Mouse (Mus musculus) embryonic facial prominence, embryonic 12.5 days (tissue): ENCODE measurements around the gene Gab2. TPM values are rescaled to one million over a fixed set of nuclear protein-coding genes. Genes with fewer than 3 reads are reported as not detected.

Source experiments
- ATAC-seq: fragments of 200-750 bp; cut with Nextera tagmentation; 2 replicates; pipeline ENCODE4 v1.8.0; 2017; ENCODE audit not compliant: insufficient number of reproducible peaks, insufficient read depth, low FRiP score, low TSS enrichment
- H3K27ac ChIP-seq: fragments of 300-500 bp; sonication (generic); 2 replicates; pipeline ENCODE4 v1.5.1; 2016; ENCODE audit warnings: mild to moderate bottlenecking
- H3K27me3 ChIP-seq: fragments of 300-500 bp; sonication (generic); 2 replicates; pipeline ENCODE4 v1.6.1; 2016; ENCODE audit warnings: mild to moderate bottlenecking, moderate library complexity
- H3K36me3 ChIP-seq: fragments of 300-500 bp; sonication (generic); 2 replicates; pipeline ENCODE4 v1.6.1; 2016; ENCODE audit warnings: mild to moderate bottlenecking
- H3K4me1 ChIP-seq: fragments of 300-500 bp; sonication (generic); 2 replicates; pipeline ENCODE4 v1.6.1; 2016
- H3K4me2 ChIP-seq: fragments of 300-500 bp; sonication (generic); replicated peaks from 2 replicates; pipeline ENCODE4 v1.6.1; 2016; ENCODE audit warnings: mild to moderate bottlenecking, moderate library complexity
- H3K4me3 ChIP-seq: fragments of 300-500 bp; sonication (generic); 2 replicates; pipeline ENCODE4 v1.5.1; 2016; ENCODE audit warnings: mild to moderate bottlenecking
- H3K9ac ChIP-seq: fragments of 300-500 bp; sonication (generic); 2 replicates; pipeline ENCODE4 v1.6.1; 2016; ENCODE audit warnings: mild to moderate bottlenecking, moderate library complexity
- H3K9me3 ChIP-seq: fragments of 300-500 bp; sonication (generic); 2 replicates; pipeline ENCODE4 v1.6.1; 2016; ENCODE audit warnings: mild to moderate bottlenecking, moderate library complexity
- WGBS: fragments of 180-500 bp; shearing (Covaris S2); methylation state at CpG from one replicate; pipeline ENCODE4 v1.1.7; 2016; 5-methylcytosine and 5-hydroxymethylcytosine counted together
- polyA plus RNA-seq: library from polyadenylated mRNA; unstranded; fragments of >200 nt; fragmentation: Nextera tagmentation; extraction: Ambion mirVana; gene quantifications from 2 replicates; pipeline ENCODE4 v1.2.1, GENCODE M21; 2016

The Gab2 gene
- polyA plus RNA-seq = 6.5 and 7.7 TPM in 2 replicates

DNA sequence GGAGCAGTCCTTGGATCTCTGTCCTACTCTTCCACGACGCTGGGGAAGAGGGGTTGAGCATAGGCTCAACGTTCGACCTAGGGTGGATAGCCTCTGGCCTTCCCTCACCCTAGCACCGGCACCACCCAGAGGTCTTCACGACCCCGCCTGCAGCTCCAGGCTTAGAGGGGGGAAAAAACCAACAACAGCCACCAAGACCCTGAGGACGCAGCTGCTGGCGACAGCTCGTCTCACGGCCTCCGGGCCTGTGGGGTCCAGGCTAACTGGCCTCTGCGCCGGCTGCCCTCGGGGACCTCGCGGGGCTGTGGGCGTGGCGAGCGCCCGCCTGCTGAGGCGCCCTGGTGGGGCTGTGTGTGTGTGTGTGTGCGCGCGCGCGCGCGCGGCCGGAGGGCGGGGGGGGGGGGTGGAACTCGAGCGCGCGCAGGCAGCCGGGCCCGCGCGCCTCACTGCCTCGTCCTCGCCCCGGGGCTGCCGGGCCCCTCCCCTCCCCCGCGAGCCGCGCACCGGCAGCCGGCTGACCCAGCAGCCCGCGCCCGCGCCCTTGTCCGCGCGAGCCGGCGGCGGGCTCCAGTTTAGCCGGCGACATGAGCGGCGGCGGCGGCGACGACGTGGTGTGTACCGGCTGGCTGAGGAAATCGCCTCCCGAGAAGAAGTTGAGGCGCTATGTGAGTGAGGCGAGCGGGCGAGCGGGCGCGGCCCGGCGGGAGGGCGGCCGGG lies at the start of gene Gab2:
Gene Gab2 (plus strand): TSS at position 345 of the 717 bp plus-strand sequence.
- H3K27me3 ChIP-seq = no peaks in the 10 kb centered on the region
- peak; percentile 86 for ATAC-seq
- WGBS = 1% methylated on average over 52 of the region's 83 CpGs
- peak within 1 kb of the TSS; percentile 92 for H3K4me3 ChIP-seq
- no peaks in the 10 kb centered on the region for H3K9me3 ChIP-seq
- H3K9ac ChIP-seq = peak within 1 kb of the TSS; percentile 87
- H3K27ac ChIP-seq = peak within 1 kb of the TSS; percentile 82
- H3K36me3 ChIP-seq = no peaks in the 10 kb centered on the region
- peaks cover 10% of the 10 kb centered on the region; the same call in 1 of the 2 replicates for H3K4me1 ChIP-seq
- H3K4me2 ChIP-seq = peak within 1 kb of the TSS; percentile 72

DNA sequence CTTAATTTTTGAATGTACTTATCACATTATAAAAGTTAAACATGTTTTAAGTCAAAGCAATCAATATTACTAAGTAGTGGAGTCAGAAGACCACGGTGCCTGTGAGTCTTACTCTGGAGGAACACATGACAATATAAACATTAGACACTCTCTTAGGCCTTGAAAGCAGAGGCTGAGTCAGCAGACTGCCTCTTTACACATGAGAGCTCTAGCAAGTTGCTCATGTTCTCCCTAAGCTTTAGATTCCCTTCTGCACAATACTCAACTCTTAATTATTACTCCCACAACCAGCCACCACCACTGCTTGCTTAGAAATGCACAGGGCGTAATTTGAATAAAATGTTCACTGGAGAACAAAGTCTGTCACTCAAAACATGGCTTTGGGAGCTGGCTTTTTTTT lies 49.0 kb upstream of the Gab2 start:
- Histone ChIP-seq H3K4me3 (no peak overlapping the region), H3K27ac (no peak overlapping the region), H3K4me2 (no peak overlapping the region), H3K4me1 (no peaks in the 10 kb centered on the region), H3K9ac (no peak overlapping the region), H3K9me3 (no peaks in the 10 kb centered on the region), H3K27me3 (no peaks in the 10 kb centered on the region), H3K36me3 (no peaks in the 10 kb centered on the region)
- 79% methylated on average over 2 of the region's 2 CpGs for WGBS
- no peak for ATAC-seq

DNA sequence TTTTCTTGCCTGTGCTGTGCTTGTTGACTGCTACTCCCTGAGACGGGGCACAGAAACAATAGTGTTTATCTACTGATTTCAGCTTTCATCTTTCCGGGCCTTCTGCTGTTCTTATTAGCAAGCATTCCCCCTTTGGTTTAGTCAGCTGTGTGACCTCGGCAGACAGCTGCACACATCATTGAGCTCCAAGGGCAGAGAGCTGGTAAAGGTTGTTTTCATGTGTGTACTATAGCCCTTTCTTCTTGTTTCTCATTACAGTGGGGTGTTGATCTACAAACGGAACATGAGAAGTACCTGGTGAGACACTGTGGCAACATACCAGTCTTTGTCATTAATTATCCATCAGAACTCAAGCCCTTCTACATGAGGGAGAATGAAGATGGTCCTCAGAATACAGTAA lies 41.7 kb upstream of the Gab2 start:
- H3K36me3 ChIP-seq = no peaks in the 10 kb centered on the region
- ATAC-seq = no peak
- WGBS = 72% methylated on average over 4 of the region's 4 CpGs
- no peak overlapping the region for H3K27ac ChIP-seq
- H3K9ac ChIP-seq = no peak overlapping the region
- no peaks in the 10 kb centered on the region for H3K9me3 ChIP-seq
- H3K4me3 ChIP-seq = no peak overlapping the region
- H3K4me1 ChIP-seq = no peaks in the 10 kb centered on the region
- H3K27me3 ChIP-seq = no peaks in the 10 kb centered on the region
- H3K4me2 ChIP-seq = no peak overlapping the region

DNA sequence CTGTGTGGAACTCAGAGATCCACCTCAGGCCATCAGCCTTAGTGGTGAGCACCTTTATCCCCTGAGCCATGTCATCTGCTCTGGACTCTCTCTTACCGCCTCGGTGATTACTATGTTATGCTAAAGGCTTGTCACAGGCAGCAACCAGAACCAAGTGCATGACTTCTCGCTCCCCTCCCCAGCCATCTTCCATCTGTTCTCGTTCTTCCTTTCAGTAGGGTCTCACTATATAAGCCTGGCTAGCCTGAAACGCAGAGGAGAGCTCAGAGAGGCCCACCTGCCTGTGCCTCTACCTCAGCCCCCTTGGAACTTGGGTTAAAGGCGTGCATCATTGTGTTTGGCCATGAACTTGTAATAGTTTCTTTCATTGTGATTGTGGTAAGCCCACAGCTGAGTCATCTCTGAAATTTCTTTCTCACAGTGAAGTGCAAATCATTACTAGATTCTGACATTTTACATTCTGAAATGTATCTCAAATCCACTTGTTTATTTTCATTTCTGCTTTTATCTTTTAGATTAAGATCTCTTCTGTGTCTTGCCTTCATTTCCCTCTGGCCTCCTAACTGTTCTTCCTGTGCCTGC lies 39.4 kb upstream of the Gab2 start:
- H3K27ac ChIP-seq = no peak overlapping the region
- no peaks in the 10 kb centered on the region for H3K36me3 ChIP-seq
- no peak for ATAC-seq
- no peaks in the 10 kb centered on the region for H3K4me1 ChIP-seq
- no peaks in the 10 kb centered on the region for H3K9me3 ChIP-seq
- H3K27me3 ChIP-seq = no peaks in the 10 kb centered on the region
- no peak overlapping the region for H3K4me2 ChIP-seq
- no peak overlapping the region for H3K4me3 ChIP-seq
- no peak overlapping the region for H3K9ac ChIP-seq
- WGBS = 88% methylated on average over 6 of the region's 6 CpGs

DNA sequence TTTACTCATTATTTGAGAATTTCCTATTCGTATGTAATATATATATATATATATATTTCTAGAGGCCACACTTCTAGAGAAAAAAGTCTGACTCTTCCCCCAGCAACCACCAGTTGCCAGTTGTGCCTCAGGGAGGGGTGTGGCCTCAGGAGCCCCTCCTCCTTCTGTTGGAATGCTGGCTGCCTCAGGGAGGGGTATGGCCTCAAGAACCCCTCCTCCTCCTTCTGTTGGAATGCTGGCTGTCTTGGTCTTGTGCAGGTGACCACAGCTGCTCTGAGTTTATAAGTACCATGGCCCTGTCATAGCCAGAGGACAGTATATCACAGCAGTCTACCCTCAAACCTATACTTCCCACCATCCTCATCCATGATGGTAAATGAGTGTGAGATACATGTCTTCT lies 38.4 kb upstream of the Gab2 start:
- no peak for ATAC-seq
- Histone ChIP-seq H3K9me3 (no peaks in the 10 kb centered on the region), H3K9ac (no peak overlapping the region), H3K27me3 (no peaks in the 10 kb centered on the region), H3K4me3 (no peak overlapping the region), H3K4me1 (no peaks in the 10 kb centered on the region), H3K27ac (no peak overlapping the region), H3K36me3 (no peaks in the 10 kb centered on the region), H3K4me2 (no peak overlapping the region)
- 89% methylated on average over 1 of the region's 1 CpGs for WGBS

DNA sequence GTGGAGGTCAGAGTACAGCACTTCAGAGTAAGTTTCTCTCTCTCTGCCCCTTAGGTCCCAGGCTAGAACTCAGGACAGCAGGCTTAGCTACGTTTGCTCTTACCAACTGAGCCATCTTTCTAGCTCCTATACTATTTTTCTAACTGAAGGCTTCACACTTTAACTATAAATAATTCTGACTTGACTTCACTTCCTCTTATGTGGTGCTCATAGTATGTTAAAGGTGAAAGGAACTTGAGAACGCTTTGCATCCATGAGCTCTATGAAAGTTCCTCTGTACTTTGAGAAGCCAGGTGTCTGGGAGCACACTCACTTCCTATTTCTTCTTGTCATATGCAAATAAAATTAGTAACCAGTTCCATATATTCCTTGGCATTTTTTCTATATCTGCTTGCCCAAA lies 20.4 kb upstream of the Gab2 start:
- H3K4me1 ChIP-seq = no peaks in the 10 kb centered on the region
- 0 out of 2 replicates have a peak, but pooled peaks cover 3% of the 10 kb centered on the region for H3K36me3 ChIP-seq
- H3K4me3 ChIP-seq = no peak overlapping the region
- no peak overlapping the region for H3K4me2 ChIP-seq
- no peak overlapping the region for H3K27ac ChIP-seq
- no peak for ATAC-seq
- 92% methylated on average over 2 of the region's 2 CpGs for WGBS
- H3K9me3 ChIP-seq = no peaks in the 10 kb centered on the region
- H3K9ac ChIP-seq = no peak overlapping the region
- no peaks in the 10 kb centered on the region for H3K27me3 ChIP-seq

DNA sequence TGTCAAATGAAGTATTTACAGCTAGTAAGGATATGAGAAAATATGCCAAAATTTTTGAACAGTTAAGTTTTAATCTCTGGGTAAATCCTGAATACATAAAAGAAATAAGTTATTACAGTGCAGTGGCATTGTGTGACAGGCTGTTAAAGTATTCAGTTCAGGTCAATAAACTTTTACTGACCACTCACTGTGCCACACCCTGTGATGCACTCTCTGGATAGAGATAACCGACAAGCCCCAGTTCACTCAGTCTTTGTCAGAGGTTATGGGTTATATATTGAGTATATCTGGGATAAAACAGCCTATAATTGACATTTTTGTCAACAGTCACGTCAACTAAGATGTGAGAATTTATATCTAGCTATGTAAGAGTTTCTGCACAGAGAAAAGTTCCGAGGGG lies 9.9 kb upstream of the Gab2 start:
- no peaks in the 10 kb centered on the region for H3K27me3 ChIP-seq
- H3K27ac ChIP-seq = no peak overlapping the region
- no peak overlapping the region for H3K9ac ChIP-seq
- no peaks in the 10 kb centered on the region for H3K36me3 ChIP-seq
- H3K4me3 ChIP-seq = no peak overlapping the region
- no peaks in the 10 kb centered on the region for H3K9me3 ChIP-seq
- no peak for ATAC-seq
- H3K4me2 ChIP-seq = no peak overlapping the region
- no peaks in the 10 kb centered on the region for H3K4me1 ChIP-seq
- 86% methylated on average over 3 of the region's 3 CpGs for WGBS

DNA sequence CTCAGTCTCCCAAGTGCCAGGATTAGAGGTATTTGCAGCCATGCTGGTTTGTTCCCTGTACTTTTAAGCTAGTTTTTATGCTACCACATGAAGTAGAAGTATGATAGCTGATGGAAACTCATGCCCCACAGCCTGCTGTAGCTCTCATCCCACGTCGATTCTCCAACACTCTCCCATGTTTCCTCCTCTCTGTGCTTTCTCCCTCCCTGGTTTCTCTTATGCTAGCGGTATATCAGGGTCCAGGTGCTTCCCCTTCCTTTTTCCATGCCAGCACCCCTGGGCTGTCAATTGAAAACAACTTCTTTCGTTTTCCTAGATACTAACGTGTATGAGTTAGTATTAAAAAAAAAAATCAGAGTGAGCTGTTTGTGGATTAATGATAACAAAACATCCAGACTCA lies 9.3 kb upstream of the Gab2 start:
- 87% methylated on average over 5 of the region's 5 CpGs for WGBS
- Histone ChIP-seq H3K27ac (no peak overlapping the region), H3K36me3 (no peaks in the 10 kb centered on the region), H3K27me3 (no peaks in the 10 kb centered on the region), H3K4me2 (no peak overlapping the region), H3K9me3 (no peaks in the 10 kb centered on the region), H3K4me3 (no peak overlapping the region), H3K4me1 (no peaks in the 10 kb centered on the region), H3K9ac (no peak overlapping the region)
- no peak for ATAC-seq

DNA sequence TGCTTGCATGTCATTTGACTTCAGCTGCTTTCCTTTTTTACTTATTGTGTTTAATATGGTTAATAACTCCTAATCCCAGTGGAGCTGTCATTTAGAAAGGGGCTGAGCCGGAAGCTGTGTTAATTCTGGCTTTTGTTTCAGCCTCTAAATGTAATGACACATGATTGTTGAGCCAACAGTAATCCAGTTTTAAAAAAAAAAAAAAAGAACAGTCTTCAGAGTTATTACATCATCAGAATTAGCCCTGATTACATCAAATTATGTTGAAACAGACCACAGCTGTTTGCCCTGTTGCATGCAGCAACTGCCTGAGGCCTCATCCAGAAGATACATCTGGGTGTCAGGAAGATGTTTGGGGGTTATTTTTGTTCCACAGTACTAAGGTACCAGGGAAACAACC lies 6.4 kb upstream of the Gab2 start:
- 44% methylated on average over 1 of the region's 1 CpGs for WGBS
- no peak overlapping the region for H3K4me3 ChIP-seq
- ATAC-seq = no peak

DNA sequence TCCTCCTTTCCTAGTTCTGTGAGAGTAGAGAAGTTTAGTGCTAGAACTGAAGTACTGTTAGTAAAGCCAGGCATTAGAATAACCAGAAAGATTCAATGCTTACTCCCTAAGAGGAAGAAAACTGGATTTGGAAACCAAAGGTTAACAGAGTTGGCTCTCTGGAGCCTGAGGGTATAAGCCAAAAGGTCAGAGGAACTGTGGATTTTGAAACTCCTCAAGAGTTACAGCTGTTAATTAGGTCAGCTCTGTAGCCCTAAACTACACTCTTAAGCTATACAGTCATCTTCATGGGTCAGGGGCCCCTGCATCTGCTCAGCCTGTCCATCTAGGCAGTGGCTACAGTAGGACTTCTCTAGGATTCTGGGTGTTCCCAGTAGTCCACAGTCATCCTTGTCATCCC lies 4.4 kb upstream of the Gab2 start:
- ATAC-seq = no peak
- Histone ChIP-seq H3K27ac (no peak overlapping the region), H3K4me3 (no peak overlapping the region), H3K9me3 (no peaks in the 10 kb centered on the region), H3K9ac (no peak overlapping the region), H3K4me2 (no peak overlapping the region), H3K36me3 (no peaks in the 10 kb centered on the region), H3K27me3 (no peaks in the 10 kb centered on the region), H3K4me1 (no peaks in the 10 kb centered on the region)

More for the DNA sequence above, 6.4 kb upstream of the Gab2 start:
- H3K9ac ChIP-seq = no peak overlapping the region
- H3K4me1 ChIP-seq = no peaks in the 10 kb centered on the region
- no peaks in the 10 kb centered on the region for H3K27me3 ChIP-seq
- no peaks in the 10 kb centered on the region for H3K36me3 ChIP-seq
- no peak overlapping the region for H3K27ac ChIP-seq
- no peaks in the 10 kb centered on the region for H3K9me3 ChIP-seq
- H3K4me2 ChIP-seq = no peak overlapping the region

DNA sequence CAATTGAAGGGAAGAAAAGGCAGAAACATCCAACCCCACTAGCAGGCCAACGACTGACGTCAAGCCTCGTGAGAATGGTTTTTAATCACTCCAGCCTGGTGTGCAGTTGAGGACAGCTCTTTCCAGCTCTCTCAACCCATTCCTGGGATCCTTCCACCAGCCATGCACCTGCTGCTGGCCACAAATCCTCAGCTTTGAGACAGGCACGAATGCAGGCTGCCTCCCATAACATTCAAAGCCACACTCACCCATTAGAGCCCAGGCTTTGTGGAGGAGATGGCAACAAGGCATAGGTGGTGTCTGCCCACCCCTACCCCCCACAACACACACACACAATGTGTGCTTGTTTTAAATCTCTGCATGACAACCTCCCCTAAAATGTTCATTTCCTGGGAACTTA lies 2.7 kb upstream of the Gab2 start:
- no peaks in the 10 kb centered on the region for H3K27me3 ChIP-seq
- H3K4me1 ChIP-seq = peaks cover 10% of the 10 kb centered on the region; the same call in 1 of the 2 replicates
- H3K4me3 ChIP-seq = no peak overlapping the region
- no peaks in the 10 kb centered on the region for H3K36me3 ChIP-seq
- 35% methylated on average over 4 of the region's 4 CpGs for WGBS
- H3K9ac ChIP-seq = no peak overlapping the region
- no peaks in the 10 kb centered on the region for H3K9me3 ChIP-seq
- H3K4me2 ChIP-seq = no peak overlapping the region
- H3K27ac ChIP-seq = no peak overlapping the region
- no peak for ATAC-seq

DNA sequence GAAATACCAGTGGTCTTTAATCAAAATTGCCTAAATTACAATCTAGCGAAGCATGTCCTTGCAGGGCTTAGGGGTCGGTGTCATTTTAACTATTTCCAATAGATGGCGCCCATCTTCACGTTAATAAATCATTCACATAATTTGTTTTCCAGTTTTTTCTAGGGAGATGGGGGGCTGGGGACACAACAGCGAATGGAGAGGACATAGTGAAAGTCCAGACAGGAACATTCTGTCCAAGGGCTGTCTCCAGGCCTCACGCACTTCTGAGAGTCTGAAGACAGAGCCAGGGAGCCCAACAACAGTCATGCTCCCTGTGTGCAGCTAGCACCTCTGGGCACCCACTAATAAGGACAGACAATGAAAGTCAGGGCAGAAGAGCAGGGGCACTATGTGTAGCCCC lies 2.2 kb upstream of the Gab2 start:
- Histone ChIP-seq H3K4me2 (no peak overlapping the region), H3K4me3 (no peak overlapping the region)
- ATAC-seq = no peak

More for the DNA sequence above, 2.2 kb upstream of the Gab2 start:
- Histone ChIP-seq H3K36me3 (no peaks in the 10 kb centered on the region), H3K4me1 (peaks cover 10% of the 10 kb centered on the region; the same call in 1 of the 2 replicates), H3K27me3 (no peaks in the 10 kb centered on the region), H3K9me3 (no peaks in the 10 kb centered on the region), H3K27ac (no peak overlapping the region), H3K9ac (no peak overlapping the region)
- 17% methylated on average over 6 of the region's 6 CpGs for WGBS
